Mouse (Mus musculus) thymus, adult 2 months (tissue): ENCODE results near the gene Arl6ip4. TPM values are rescaled to one million over a fixed set of nuclear protein-coding genes. Genes with fewer than 3 reads are reported as not detected.
A peak's percentile ranks its signal among the peaks of the same experiment; 100 is the strongest.

ENCODE experiments used
- DNase-seq: peaks from one replicate; pipeline ENCODE4 v3.0.0; 2021
- H3K27ac ChIP-seq: fragments of 200-500 bp; 2 replicates; pipeline ENCODE4 v1.5.1; 2012; ENCODE audit warnings: low read length, control low read depth; ENCODE audit not compliant: control insufficient read depth, insufficient read depth
- H3K27me3 ChIP-seq: fragments of 200-500 bp; 2 replicates; pipeline ENCODE4 v1.6.1; 2012; ENCODE audit warnings: mild to moderate bottlenecking, low read length, moderate library complexity, mixed read lengths; ENCODE audit not compliant: control insufficient read depth, insufficient read depth
- H3K36me3 ChIP-seq: fragments of 200-500 bp; 2 replicates; pipeline ENCODE4 v1.6.1; 2012; ENCODE audit warnings: mild to moderate bottlenecking, low read length, moderate library complexity; ENCODE audit not compliant: control insufficient read depth, insufficient read depth
- H3K4me1 ChIP-seq: fragments of 200-500 bp; replicated peaks from 2 replicates; pipeline ENCODE4 v1.6.1; 2012; ENCODE audit warnings: low read length; ENCODE audit not compliant: control insufficient read depth, insufficient read depth
- H3K4me3 ChIP-seq: fragments of 200-500 bp; 2 replicates; pipeline ENCODE4 v1.5.1; 2012; ENCODE audit warnings: mild to moderate bottlenecking, low read length, control low read depth, moderate library complexity; ENCODE audit not compliant: control insufficient read depth, insufficient read depth
- CTCF ChIP-seq: fragments of 200-500 bp; IDR thresholded peaks from 2 replicates; pipeline ENCODE4 v1.5.1; 2012; ENCODE audit warnings: mild to moderate bottlenecking, control low read depth, low read length, moderate library complexity, borderline replicate concordance; ENCODE audit not compliant: control insufficient read depth, poor library complexity, insufficient read depth; ENCODE audit errors: extremely low read depth
- POLR2A ChIP-seq: fragments of 200-500 bp; IDR thresholded peaks from 2 replicates; pipeline ENCODE4 v1.6.1; 2012; ENCODE audit warnings: mild to moderate bottlenecking, low read length, control low read depth, moderate library complexity; ENCODE audit not compliant: control insufficient read depth, poor library complexity, insufficient read depth; ENCODE audit errors: extremely low read depth
- whole genome bisulfite sequencing: fragments of 180-500 bp; shearing (Covaris S2); methylation state at CpG from one replicate; pipeline ENCODE4 v1.1.7; 2018; 5-methylcytosine and 5-hydroxymethylcytosine counted together
- polyA plus RNA-seq: library from polyadenylated mRNA; depleted of rRNA; stranded (reverse); fragments of >200 nt; gene quantifications from 2 replicates; pipeline ENCODE4 v1.2.3, GENCODE M21; 2012

Gene Arl6ip4
- polyA plus RNA-seq, 1 experiment: 50.8 TPM

GRCm38 (mm10) chr5:124083850-124084587 is 31.9 kb upstream of the Arl6ip4 start:
- peaks cover 54% of the 10 kb centered on the region for H3K4me1 ChIP-seq
- H3K4me3 ChIP-seq: no peak overlapping the region
- H3K36me3 ChIP-seq: no peaks in the 10 kb centered on the region
- TF ChIP-seq CTCF: no peak
- no peak for TF ChIP-seq POLR2A
- no peaks in the 10 kb centered on the region for H3K27me3 ChIP-seq
- whole genome bisulfite sequencing: 60% methylated on average over 14 of the region's 14 CpGs
- H3K27ac ChIP-seq: no peak overlapping the region
- DNase-seq: peak; percentile 66

GRCm38 (mm10) chr5:124084588-124085173 is 31.2 kb upstream of the Arl6ip4 start:
- Histone ChIP-seq H3K36me3 (no peaks in the 10 kb centered on the region), H3K4me1 (peaks cover 48% of the 10 kb centered on the region), H3K27ac (no peak overlapping the region), H3K4me3 (no peak overlapping the region), H3K27me3 (no peaks in the 10 kb centered on the region)
- DNase-seq: peak; percentile 88
- WGBS: 29% methylated on average over 11 of the region's 11 CpGs
- TF ChIP-seq CTCF (peak; percentile 92; the same call in 1 of the 2 replicates), POLR2A (no peak)

- H3K36me3 ChIP-seq: no peaks in the 10 kb centered on the region
- H3K4me3 ChIP-seq: no peak overlapping the region
- WGBS: 78% methylated on average over 3 of the region's 3 CpGs
- no peaks in the 10 kb centered on the region for H3K27me3 ChIP-seq
- no peak for DNase-seq
- H3K4me1 ChIP-seq: peaks cover 39% of the 10 kb centered on the region
- TF ChIP-seq POLR2A (no peak), CTCF (no peak)
- no peak overlapping the region for H3K27ac ChIP-seq
Measured at GRCm38 (mm10) chr5:124085513-124085912, 30.4 kb upstream of the Arl6ip4 start.

GRCm38 (mm10) chr5:124086876-124087275 is 29.0 kb upstream of the Arl6ip4 start:
- Histone ChIP-seq H3K36me3 (no peaks in the 10 kb centered on the region), H3K27ac (no peak overlapping the region), H3K27me3 (no peaks in the 10 kb centered on the region), H3K4me1 (peaks cover 26% of the 10 kb centered on the region), H3K4me3 (no peak overlapping the region)
- 89% methylated on average over 4 of the region's 4 CpGs for WGBS
- DNase-seq: no peak
- no peak for TF ChIP-seq POLR2A
- TF ChIP-seq CTCF: no peak

GRCm38 (mm10) chr5:124089868-124090267 is 26.0 kb upstream of the Arl6ip4 start:
- TF ChIP-seq POLR2A (no peak), CTCF (no peak)
- Histone ChIP-seq H3K4me3 (no peak overlapping the region), H3K36me3 (no peaks in the 10 kb centered on the region), H3K27me3 (no peaks in the 10 kb centered on the region), H3K27ac (no peak overlapping the region), H3K4me1 (peaks cover under 1% of the 10 kb centered on the region)
- DNase-seq: no peak
- 95% methylated on average over 23 of the region's 23 CpGs for WGBS

- no peak overlapping the region for H3K27ac ChIP-seq
- TF ChIP-seq CTCF (no peak), POLR2A (no peak)
- DNase-seq: no peak
Measured at GRCm38 (mm10) chr5:124091951-124092406, 23.9 kb upstream of the Arl6ip4 start.

More at GRCm38 (mm10) chr5:124091951-124092406, 23.9 kb upstream of the Arl6ip4 start:
- Histone ChIP-seq H3K36me3 (no peaks in the 10 kb centered on the region), H3K27me3 (no peaks in the 10 kb centered on the region), H3K4me3 (no peak overlapping the region), H3K4me1 (peaks cover 11% of the 10 kb centered on the region)
- 96% methylated on average over 9 of the region's 9 CpGs for WGBS
